Mouse (Mus musculus): ENCODE results near the gene Minar1. TPM values are rescaled to one million over a fixed set of nuclear protein-coding genes. Genes with fewer than 3 reads are reported as not detected.
A peak's percentile ranks its signal among the peaks of the same experiment; 100 is the strongest.

Minar1 gene
- polyA plus RNA-seq (2014; fragmentation: Nextera tagmentation; extraction: Ambion mirVana) = 4.2 and 8.8 TPM in 2 replicates

GRCm38 (mm10) chr9:89623006-89623760 is at the start of gene Minar1:
Gene Minar1 (minus strand): TSS chr9:89623125.
- H3K4me1 ChIP-seq (ENCODE audit: control insufficient read depth, insufficient read depth, low read length) = 0 out of 2 replicates have a peak, but pooled peaks cover 8% of the 10 kb centered on the region
- no peaks in the 10 kb centered on the region; the same call in 1 of the 2 replicates for H3K27me3 ChIP-seq (ENCODE audit: control insufficient read depth, insufficient read depth, low read length)
- peak; percentile 81 for ATAC-seq (ENCODE audit: low read depth)
- H3K4me3 ChIP-seq (ENCODE audit: low read depth, low read length) = peak within 1 kb of the TSS; percentile 58
- peak within 1 kb of the TSS; percentile 68 for H3K9ac ChIP-seq (replicated peaks; ENCODE audit: low read depth, low read length)
- H3K36me3 ChIP-seq (ENCODE audit: control insufficient read depth, insufficient read depth, low read length) = no peaks in the 10 kb centered on the region
- WGBS = under 1% methylated on average over 27 of the region's 27 CpGs
- H3K9me3 ChIP-seq (ENCODE audit: control insufficient read depth, low read length) = no peaks in the 10 kb centered on the region
- H3K4me2 ChIP-seq (ENCODE audit: low read depth, low read length) = peak within 1 kb of the TSS; percentile 94
- peak within 1 kb of the TSS; percentile 71 for H3K27ac ChIP-seq (ENCODE audit: low read depth, low read length)

- Histone ChIP-seq H3K4me3 (ENCODE audit: low read depth, low read length) (no peak overlapping the region), H3K4me1 (ENCODE audit: control insufficient read depth, insufficient read depth, low read length) (no peaks in the 10 kb centered on the region), H3K4me2 (ENCODE audit: low read depth, low read length) (no peak overlapping the region), H3K27ac (ENCODE audit: low read depth, low read length) (no peak overlapping the region), H3K27me3 (ENCODE audit: control insufficient read depth, insufficient read depth, low read length) (no peaks in the 10 kb centered on the region), H3K9ac (replicated peaks; ENCODE audit: low read depth, low read length) (no peak overlapping the region), H3K36me3 (ENCODE audit: control insufficient read depth, insufficient read depth, low read length) (no peaks in the 10 kb centered on the region), H3K9me3 (ENCODE audit: control insufficient read depth, low read length) (no peaks in the 10 kb centered on the region)
- WGBS = 79% methylated on average over 4 of the region's 4 CpGs
- no peak for ATAC-seq (ENCODE audit: low read depth)
Measured at GRCm38 (mm10) chr9:89669878-89670277, 47.0 kb upstream of the Minar1 start.

GRCm38 (mm10) chr9:89667306-89667942 is 44.5 kb upstream of the Minar1 start:
- no peaks in the 10 kb centered on the region for H3K4me1 ChIP-seq (ENCODE audit: control insufficient read depth, insufficient read depth, low read length)
- no peak overlapping the region for H3K4me3 ChIP-seq (ENCODE audit: low read depth, low read length)
- WGBS = 83% methylated on average over 4 of the region's 4 CpGs
- no peaks in the 10 kb centered on the region for H3K27me3 ChIP-seq (ENCODE audit: control insufficient read depth, insufficient read depth, low read length)
- no peak overlapping the region for H3K27ac ChIP-seq (ENCODE audit: low read depth, low read length)
- no peaks in the 10 kb centered on the region for H3K9me3 ChIP-seq (ENCODE audit: control insufficient read depth, low read length)
- H3K9ac ChIP-seq (replicated peaks; ENCODE audit: low read depth, low read length) = no peak overlapping the region
- no peak overlapping the region for H3K4me2 ChIP-seq (ENCODE audit: low read depth, low read length)
- H3K36me3 ChIP-seq (ENCODE audit: control insufficient read depth, insufficient read depth, low read length) = no peaks in the 10 kb centered on the region
- no peak for ATAC-seq (ENCODE audit: low read depth)

GRCm38 (mm10) chr9:89650913-89651312 is 28.0 kb upstream of the Minar1 start:
- ATAC-seq (ENCODE audit: low read depth) = no peak
- Histone ChIP-seq H3K36me3 (ENCODE audit: control insufficient read depth, insufficient read depth, low read length) (no peaks in the 10 kb centered on the region), H3K9ac (replicated peaks; ENCODE audit: low read depth, low read length) (no peak overlapping the region), H3K4me2 (ENCODE audit: low read depth, low read length) (no peak overlapping the region), H3K27me3 (ENCODE audit: control insufficient read depth, insufficient read depth, low read length) (no peaks in the 10 kb centered on the region), H3K27ac (ENCODE audit: low read depth, low read length) (no peak overlapping the region), H3K4me1 (ENCODE audit: control insufficient read depth, insufficient read depth, low read length) (no peaks in the 10 kb centered on the region), H3K9me3 (ENCODE audit: control insufficient read depth, low read length) (no peaks in the 10 kb centered on the region), H3K4me3 (ENCODE audit: low read depth, low read length) (no peak overlapping the region)
- 87% methylated on average over 6 of the region's 6 CpGs for WGBS

GRCm38 (mm10) chr9:89637453-89637852 is 14.5 kb upstream of the Minar1 start:
- H3K9me3 ChIP-seq (ENCODE audit: control insufficient read depth, low read length) = no peaks in the 10 kb centered on the region
- no peaks in the 10 kb centered on the region for H3K27me3 ChIP-seq (ENCODE audit: control insufficient read depth, insufficient read depth, low read length)
- H3K4me2 ChIP-seq (ENCODE audit: low read depth, low read length) = no peak overlapping the region
- ATAC-seq (ENCODE audit: low read depth) = no peak
- H3K36me3 ChIP-seq (ENCODE audit: control insufficient read depth, insufficient read depth, low read length) = no peaks in the 10 kb centered on the region
- H3K27ac ChIP-seq (ENCODE audit: low read depth, low read length) = no peak overlapping the region
- H3K4me3 ChIP-seq (ENCODE audit: low read depth, low read length) = no peak overlapping the region
- 85% methylated on average over 3 of the region's 3 CpGs for WGBS
- H3K4me1 ChIP-seq (ENCODE audit: control insufficient read depth, insufficient read depth, low read length) = no peaks in the 10 kb centered on the region
- no peak overlapping the region for H3K9ac ChIP-seq (replicated peaks; ENCODE audit: low read depth, low read length)

- H3K27me3 ChIP-seq (ENCODE audit: control insufficient read depth, insufficient read depth, low read length) = no peaks in the 10 kb centered on the region; the same call in 1 of the 2 replicates
- H3K4me2 ChIP-seq (ENCODE audit: low read depth, low read length) = peak overlapping the region; percentile 94
- H3K36me3 ChIP-seq (ENCODE audit: control insufficient read depth, insufficient read depth, low read length) = no peaks in the 10 kb centered on the region
- peak overlapping the region; percentile 71 for H3K27ac ChIP-seq (ENCODE audit: low read depth, low read length)
- peak overlapping the region; percentile 58 for H3K4me3 ChIP-seq (ENCODE audit: low read depth, low read length)
- H3K4me1 ChIP-seq (ENCODE audit: control insufficient read depth, insufficient read depth, low read length) = 0 out of 2 replicates have a peak, but pooled peaks cover 8% of the 10 kb centered on the region
- H3K9ac ChIP-seq (replicated peaks; ENCODE audit: low read depth, low read length) = peak overlapping the region; percentile 68
- WGBS = under 1% methylated on average over 42 of the region's 42 CpGs
- no peaks in the 10 kb centered on the region for H3K9me3 ChIP-seq (ENCODE audit: control insufficient read depth, low read length)
- peak; percentile 52 for ATAC-seq (ENCODE audit: low read depth)
Measured at GRCm38 (mm10) chr9:89622296-89623005, 474 bp downstream of the Minar1 start.

GRCm38 (mm10) chr9:89621750-89622149 is 1.2 kb downstream of the Minar1 start:
- Histone ChIP-seq H3K4me1 (ENCODE audit: control insufficient read depth, insufficient read depth, low read length) (0 out of 2 replicates have a peak, but pooled peaks cover 8% of the 10 kb centered on the region), H3K9ac (replicated peaks; ENCODE audit: low read depth, low read length) (peak overlapping the region; percentile 68), H3K27me3 (ENCODE audit: control insufficient read depth, insufficient read depth, low read length) (no peaks in the 10 kb centered on the region; the same call in 1 of the 2 replicates), H3K36me3 (ENCODE audit: control insufficient read depth, insufficient read depth, low read length) (no peaks in the 10 kb centered on the region), H3K4me3 (ENCODE audit: low read depth, low read length) (peak overlapping the region; percentile 58), H3K4me2 (ENCODE audit: low read depth, low read length) (peak overlapping the region; percentile 94), H3K9me3 (ENCODE audit: control insufficient read depth, low read length) (no peaks in the 10 kb centered on the region), H3K27ac (ENCODE audit: low read depth, low read length) (peak overlapping the region; percentile 46; the same call in 1 of the 2 replicates)
- ATAC-seq (ENCODE audit: low read depth) = 0 out of 2 replicates have a peak, but pooled peaks have one; percentile 7
- WGBS = 5% methylated on average over 11 of the region's 11 CpGs

GRCm38 (mm10) chr9:89620347-89620746 is 2.6 kb downstream of the Minar1 start:
- no peak for ATAC-seq (ENCODE audit: low read depth)

More at GRCm38 (mm10) chr9:89620347-89620746, 2.6 kb downstream of the Minar1 start:
- H3K4me2 ChIP-seq (ENCODE audit: low read depth, low read length) = peak overlapping the region; percentile 94
- H3K9me3 ChIP-seq (ENCODE audit: control insufficient read depth, low read length) = no peaks in the 10 kb centered on the region
- WGBS = 26% methylated on average over 6 of the region's 6 CpGs
- H3K4me1 ChIP-seq (ENCODE audit: control insufficient read depth, insufficient read depth, low read length) = 0 out of 2 replicates have a peak, but pooled peaks cover 8% of the 10 kb centered on the region
- H3K4me3 ChIP-seq (ENCODE audit: low read depth, low read length) = peak overlapping the region; percentile 58
- no peaks in the 10 kb centered on the region; the same call in 1 of the 2 replicates for H3K27me3 ChIP-seq (ENCODE audit: control insufficient read depth, insufficient read depth, low read length)
- no peak overlapping the region for H3K27ac ChIP-seq (ENCODE audit: low read depth, low read length)
- no peaks in the 10 kb centered on the region for H3K36me3 ChIP-seq (ENCODE audit: control insufficient read depth, insufficient read depth, low read length)
- no peak overlapping the region for H3K9ac ChIP-seq (replicated peaks; ENCODE audit: low read depth, low read length)

Data from neural tube, embryonic 14.5 days (tissue).